Mouse (Mus musculus): Measurements from ENCODE around the gene Anapc13.

- TF ChIP-seq POLR2A (IDR thresholded peaks at IDR 0.05; ENCODE audit: insufficient read depth, low read depth, low read length) (no peak), CTCF (IDR thresholded peaks at IDR 0.05; ENCODE audit: insufficient read depth, low read depth, low read length) (no peak)
These were observed 11.0 kb downstream of the Anapc13 start for GRCm38 (mm10) chr9:102637115-102637514.

Data from olfactory bulb, adult 2 months (tissue).